ENCODE assay signal across 19 mouse cellular contexts in the genomic region with DNA sequence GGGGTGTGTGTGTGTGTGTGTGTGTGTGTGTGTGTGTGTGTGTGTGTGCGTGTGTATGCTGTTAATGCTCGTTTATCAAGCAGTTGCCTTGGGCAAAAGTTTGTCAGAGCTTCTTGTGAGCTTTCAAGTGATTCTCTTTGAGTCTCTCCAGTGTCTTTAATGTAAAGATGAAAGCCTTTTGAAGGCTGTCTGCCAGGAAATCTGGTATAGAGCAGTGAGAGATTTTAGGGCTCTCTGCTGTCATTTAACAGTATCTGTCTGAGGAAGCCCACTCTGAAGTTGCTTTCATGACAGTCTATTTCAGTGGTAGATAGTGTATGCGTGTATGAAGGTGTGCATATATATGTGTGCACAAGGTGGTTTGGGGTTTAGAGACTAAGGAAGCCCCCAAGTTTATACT.
"Had no signal": no experiment of that assay in that cellular context is flagged by ENCODE, and none has a peak within 500 bp of the region (broad histone marks: within the 10 kb centered on the region; RNA-seq: fewer than 3 reads in every experiment).

No protein-coding gene starts in this region.

- DNase-seq: kidney, adult 11 months; kidney, adult 8-10 months; kidney, postnatal 10 days; kidney, postnatal 36 days; layer of hippocampus, postnatal 36 days; liver, postnatal 0 days; lung, embryonic 14.5 days; lung, postnatal 36 days; right cerebral cortex, postnatal 25 days; spleen, adult 18-20 months; thymus, adult 18-20 months; thymus, postnatal 36 days had no signal

- H3K27ac ChIP-seq: intestine, embryonic 15.5 days; kidney, embryonic 15.5 days; left cerebral cortex, adult 2 months; liver, embryonic 14.5 days; midbrain, embryonic 12.5 days had no signal

- H3K9me3 ChIP-seq: intestine, embryonic 15.5 days; kidney, embryonic 15.5 days; midbrain, embryonic 12.5 days had no signal

- ATAC-seq: intestine, embryonic 15.5 days; liver, postnatal 0 days; lung, postnatal 0 days had no signal

- H3K9ac ChIP-seq: intestine, embryonic 15.5 days; kidney, embryonic 15.5 days; liver, embryonic 14.5 days; liver, postnatal 0 days; lung, embryonic 14.5 days; midbrain, embryonic 12.5 days had no signal

- H3K4me3 ChIP-seq: intestine, embryonic 15.5 days; kidney, embryonic 15.5 days; left cerebral cortex, adult 2 months; megakaryocyte, embryonic 14.5 days; midbrain, embryonic 12.5 days had no signal

- H3K36me3 ChIP-seq: intestine, embryonic 15.5 days; kidney, embryonic 15.5 days; midbrain, embryonic 12.5 days had no signal

- H3K4me2 ChIP-seq: intestine, embryonic 15.5 days; kidney, embryonic 15.5 days; lung, embryonic 14.5 days; midbrain, embryonic 12.5 days had no signal

- H3K4me1 ChIP-seq: intestine, embryonic 15.5 days; kidney, embryonic 15.5 days; megakaryocyte, embryonic 14.5 days; midbrain, embryonic 12.5 days had no signal

- H3K27me3 ChIP-seq: intestine, embryonic 15.5 days; kidney, embryonic 15.5 days; megakaryocyte, embryonic 14.5 days; midbrain, embryonic 12.5 days had no signal
